Mouse (Mus musculus) layer of hippocampus, adult 11-12 months (tissue): ENCODE data around the gene Tirap.
A peak's percentile ranks its signal among the peaks of the same experiment; 100 is the strongest.

ENCODE experiments used
- DNase-seq: peaks from one replicate; pipeline ENCODE4 v3.0.0; 2022; ENCODE audit warnings: low spot score

The Tirap gene

DNA sequence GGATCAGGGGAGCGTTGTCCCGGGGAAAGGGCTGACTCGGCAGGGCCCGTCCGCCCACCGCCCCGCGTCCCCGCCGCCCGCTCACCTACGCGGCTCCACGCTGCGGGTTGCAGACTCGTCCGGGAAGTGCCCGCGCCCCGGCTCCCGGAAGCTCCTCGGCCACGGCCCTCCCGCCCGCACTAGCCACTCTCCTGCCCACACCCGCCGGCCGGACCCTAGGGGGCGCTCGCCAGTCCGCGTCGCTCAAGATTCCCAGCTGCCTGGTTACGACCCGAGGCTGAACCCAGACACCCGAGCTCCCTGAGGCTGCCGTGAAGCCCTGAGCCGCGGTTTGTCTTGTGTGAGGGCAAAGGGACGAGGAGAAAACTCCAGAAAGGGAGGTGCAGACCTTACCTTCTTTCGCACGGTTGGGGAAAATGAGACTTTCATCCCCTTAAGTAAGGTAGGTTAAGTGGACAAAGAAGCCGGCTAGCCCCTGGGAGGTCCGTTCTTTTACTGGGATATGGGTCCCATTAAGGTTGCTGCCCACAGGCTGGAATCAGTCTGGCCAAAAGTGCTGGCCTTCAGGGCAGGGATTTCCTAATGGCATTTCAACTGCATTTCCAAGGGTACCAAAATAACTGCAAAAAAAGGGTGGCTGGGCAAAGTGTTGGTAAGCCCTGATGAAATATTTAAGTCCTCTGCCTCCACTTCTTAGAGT, at the start of gene Tirap, which contains the start of gene Srpr:
Tirap (minus strand) TSS at position 520 of the 700 bp plus-strand sequence.
Srpr (plus strand) TSS at position 404 of the 700 bp plus-strand sequence.
- peak; percentile 83 for DNase-seq

DNA sequence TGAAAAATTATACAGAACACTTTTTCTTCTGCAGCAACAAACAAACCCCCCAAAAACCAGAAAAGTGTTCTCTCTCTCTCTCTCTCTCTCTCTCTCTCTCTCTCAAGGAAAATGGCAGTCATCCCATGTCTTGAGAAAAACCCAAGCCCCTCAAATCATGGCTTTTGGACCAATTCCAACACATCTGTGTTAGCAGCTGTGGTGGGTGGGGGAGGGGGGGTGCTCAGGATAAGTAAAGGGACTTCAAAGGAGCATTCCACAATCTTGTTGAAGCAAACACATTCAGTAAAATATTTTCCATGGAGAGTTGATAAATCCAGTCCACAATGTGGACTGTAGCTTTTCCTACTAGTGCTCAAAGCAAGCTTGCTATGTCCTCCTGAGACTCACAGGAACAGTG, 49.4 kb upstream of the Tirap start:
- DNase-seq = no peak

GRCm38 (mm10) chr9:35247405-35247804, 47.3 kb upstream of the Tirap start:
- no peak for DNase-seq

GRCm38 (mm10) chr9:35239734-35240133, 39.6 kb upstream of the Tirap start:
- no peak for DNase-seq

- DNase-seq = no peak
These were observed 39.0 kb upstream of the Tirap start for GRCm38 (mm10) chr9:35238915-35239571.

DNA sequence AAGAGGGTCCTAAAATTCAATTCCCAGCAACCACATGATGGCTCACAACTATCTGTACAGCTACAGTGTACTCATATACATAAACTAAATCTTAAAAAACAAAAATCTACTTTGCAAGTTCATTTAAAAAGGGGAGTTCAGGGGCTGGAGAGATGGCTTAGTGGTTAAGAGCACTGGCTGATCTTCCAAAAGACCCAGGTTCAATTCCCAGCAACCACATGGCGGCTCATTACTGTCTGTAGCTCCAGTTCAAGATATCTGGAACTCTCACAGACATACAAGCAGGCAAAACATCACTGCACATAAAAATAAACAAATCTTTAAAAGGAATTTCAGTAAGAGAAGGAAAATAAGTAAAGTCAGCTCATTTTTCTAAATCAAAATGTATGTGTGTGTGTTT, 38.3 kb upstream of the Tirap start:
- DNase-seq = no peak

DNA sequence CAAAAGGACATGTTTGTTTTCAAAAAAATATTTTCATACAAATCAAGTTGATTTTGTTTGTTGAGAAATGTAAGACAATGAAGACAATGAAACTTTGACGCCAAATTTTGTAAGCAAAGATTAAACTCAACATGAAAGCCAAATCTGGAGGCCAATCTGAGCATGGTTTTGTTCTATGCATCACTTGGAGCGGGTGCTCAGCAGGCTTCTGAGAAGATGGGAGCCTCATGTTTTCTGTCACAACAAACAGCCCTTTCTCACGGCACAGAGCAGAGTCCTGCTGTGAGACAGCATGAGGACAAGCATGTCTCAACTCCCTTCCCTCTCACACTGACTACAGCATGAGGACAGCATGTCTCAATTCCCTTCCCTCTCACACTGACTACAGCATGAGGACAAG, 35.9 kb upstream of the Tirap start:
- DNase-seq = no peak

DNA sequence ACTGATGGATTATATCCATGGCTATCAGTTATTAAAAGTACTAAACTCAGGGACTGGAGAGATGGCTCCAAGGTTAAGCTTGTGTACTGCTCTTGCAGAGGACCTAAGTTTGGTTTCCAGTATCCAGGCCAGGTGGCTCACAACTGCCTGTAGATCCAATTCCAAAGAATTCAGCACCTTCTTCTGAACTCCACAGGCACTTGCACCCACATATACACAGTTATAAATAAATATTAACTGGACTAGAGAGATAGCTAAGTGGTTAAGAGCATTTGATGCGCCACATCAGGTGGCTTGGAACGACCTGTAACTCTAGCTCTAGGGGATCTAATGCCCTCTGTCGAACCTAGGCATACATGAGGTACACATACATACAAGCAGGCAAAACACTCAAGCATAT, 28.6 kb upstream of the Tirap start:
- no peak for DNase-seq

DNA sequence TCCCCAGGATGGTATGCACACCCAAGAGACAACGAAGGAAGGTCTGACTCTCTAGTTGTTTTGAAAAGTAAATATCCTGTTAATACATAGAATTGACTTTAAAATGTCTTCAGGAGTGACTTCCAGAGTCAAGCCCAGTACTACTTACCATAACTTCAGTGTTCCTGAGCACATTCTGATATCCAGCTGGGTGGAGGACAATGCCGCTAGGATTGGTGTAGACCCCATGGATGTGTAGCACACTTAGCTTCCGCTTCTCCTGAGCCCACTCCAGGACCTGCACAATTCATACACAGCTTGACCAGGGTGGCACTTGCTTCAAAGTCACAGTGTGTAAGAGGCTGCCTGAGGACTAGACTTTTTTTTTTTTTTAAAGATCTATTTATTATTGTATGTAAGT, 23.4 kb upstream of the Tirap start:
- DNase-seq = no peak

DNA sequence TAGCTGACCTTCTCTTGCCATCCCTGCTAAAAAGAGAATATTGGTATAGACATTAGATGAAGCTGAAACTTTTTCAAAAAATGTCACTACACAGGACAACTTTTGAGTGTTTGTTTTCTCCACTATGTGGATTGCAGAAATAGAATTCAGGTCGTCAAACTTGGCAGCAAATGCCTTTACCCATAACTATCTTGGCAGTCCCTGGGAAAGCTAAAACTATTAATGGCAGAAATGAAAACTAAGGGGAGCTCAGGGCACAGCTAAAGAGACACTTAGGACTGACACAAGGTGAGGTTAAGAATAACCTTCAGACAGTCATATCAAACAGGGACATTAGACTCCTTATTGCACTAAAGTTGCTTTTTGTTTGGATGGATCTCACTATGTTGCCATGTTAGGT, 17.9 kb upstream of the Tirap start:
- no peak for DNase-seq

GRCm38 (mm10) chr9:35211573-35212511, 11.8 kb upstream of the Tirap start:
- DNase-seq = no peak

DNA sequence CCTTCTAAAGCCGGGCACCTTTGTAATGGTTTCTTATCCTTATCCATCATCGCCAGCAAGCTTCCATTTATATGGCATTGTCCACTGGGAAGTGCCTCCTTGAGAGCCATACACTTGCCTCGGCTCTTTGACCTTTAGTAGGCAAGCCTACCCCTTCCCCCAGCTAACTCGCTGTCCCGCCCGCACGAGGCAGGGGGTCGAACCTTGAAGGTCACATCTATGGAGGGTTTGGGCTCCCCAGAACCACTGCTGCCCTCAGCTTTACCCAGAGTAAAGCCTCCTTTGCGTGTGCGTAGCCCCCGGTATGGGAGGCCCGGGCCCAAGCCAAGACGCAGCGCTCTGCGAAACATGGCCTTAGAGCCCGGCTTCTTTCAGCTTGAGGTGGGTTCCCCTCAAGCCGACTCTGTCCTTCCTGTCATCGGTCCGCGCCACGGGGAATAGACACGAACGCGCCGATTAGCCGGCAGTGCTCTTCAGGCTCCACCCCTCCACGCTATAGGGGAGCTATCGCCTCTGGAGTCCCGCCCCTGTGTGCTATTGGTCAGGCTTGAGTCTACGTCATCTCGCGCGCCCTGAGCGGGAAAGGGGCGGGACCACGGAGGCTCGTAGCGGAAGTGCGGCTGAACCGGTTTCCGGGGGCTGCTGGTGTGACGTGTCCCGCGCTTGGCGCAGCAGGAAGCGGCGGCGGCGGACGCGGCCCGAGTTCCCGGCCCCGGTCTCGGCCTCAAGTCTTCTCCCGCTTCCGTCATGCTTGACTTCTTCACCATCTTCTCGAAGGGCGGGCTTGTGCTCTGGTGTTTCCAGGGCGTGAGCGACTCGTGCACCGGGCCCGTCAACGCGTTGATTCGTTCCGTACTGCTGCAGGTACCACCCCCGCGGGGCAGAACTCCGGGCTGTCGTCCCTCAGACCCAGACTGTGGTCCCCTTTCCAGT, 10.7 kb upstream of the Tirap start, which contains the start of gene Foxred1:
Foxred1 (minus strand) TSS at position 514 of the 933 bp plus-strand sequence.
- DNase-seq = peak; percentile 100

GRCm38 (mm10) chr9:35204421-35204820, 4.3 kb upstream of the Tirap start:
- DNase-seq = no peak

DNA sequence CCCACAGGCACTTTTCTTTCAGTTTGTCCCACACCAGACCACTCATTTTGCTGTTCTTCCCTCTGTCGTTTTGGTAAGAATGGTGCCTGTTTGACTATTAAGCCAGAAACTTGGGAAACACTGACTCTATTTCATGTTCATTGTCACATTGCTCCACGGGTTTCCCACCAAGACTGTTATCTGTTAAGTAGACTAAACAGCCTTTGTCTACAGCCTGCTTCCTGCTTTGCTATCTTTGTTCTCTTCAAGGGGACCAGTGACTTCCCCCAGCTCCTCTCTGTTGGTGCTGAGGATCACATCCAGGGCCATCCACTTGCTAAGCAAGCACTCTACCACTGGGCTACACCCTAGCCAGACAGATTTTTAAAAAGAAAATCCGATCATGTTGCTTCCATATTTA, 3.4 kb upstream of the Tirap start:
- no peak for DNase-seq

DNA sequence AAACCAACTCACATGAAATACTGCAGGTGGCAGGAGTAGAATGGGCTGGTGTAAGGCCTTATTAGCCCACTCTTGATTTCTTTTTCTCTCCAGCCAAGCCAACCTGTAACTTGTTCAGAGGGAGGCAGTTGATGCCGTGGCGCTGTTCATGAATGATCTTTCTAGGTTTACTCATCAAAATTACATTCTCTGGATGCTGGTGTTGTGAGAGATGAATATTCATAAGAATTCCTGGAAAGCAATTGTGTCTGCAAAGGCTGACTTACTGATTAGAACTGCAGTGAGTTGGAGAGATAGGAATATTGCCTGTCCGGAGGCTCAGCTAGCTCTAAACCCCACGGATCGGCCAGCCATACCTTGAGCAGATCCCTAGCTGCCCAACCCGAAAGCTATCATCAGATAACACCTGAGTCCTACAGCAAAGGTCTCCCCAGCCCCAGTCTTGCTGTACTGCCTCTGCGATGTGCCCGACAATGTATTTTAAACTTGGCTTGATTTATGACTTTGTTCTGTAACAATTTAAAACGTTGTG, 504 bp upstream of the Tirap start:
- DNase-seq = no peak

DNA sequence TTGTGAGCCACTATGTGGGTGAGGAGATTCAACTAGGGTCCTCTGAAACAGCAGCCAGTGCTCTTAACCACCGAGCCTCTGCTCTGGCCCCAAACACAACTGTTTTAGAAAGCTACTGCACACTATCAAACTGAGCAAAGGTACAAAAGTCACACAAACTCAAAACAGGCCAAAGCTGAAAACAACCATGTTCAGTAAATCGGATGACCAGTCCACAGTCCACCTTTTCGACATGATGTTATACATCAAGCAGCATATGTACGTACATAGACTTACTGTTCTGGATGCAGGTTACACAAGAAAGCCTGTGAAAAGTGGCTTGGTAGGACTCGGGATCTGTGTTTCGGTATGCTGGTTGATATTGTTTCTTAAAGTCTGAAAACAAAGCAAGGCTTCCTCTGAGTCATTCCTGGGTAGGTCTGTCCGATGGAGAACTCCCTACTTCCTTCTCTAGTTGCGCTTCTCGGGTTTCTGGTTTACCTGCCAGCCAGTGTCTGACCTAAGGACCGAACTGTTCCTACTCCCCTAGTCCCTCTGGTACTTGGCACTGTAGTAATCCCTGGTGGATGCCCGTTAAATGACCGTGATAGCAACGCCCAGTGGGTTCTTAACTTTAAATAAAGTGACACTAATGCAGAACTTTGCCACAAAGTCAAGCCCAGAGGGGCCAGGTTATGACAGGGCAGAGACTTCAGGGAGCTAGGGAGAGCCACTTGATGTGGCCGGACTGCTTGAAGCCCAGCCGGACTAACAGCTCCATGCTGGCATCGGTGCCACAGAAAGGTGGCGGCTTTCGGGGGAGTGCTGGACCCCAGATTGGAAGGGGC, 933 bp downstream of the Tirap start:
- no peak for DNase-seq

- no peak for DNase-seq
These were observed 1.7 kb downstream of the Tirap start for GRCm38 (mm10) chr9:35198351-35198750.

- DNase-seq = no peak
These were observed 2.5 kb downstream of the Tirap start for GRCm38 (mm10) chr9:35197625-35198024.

DNA sequence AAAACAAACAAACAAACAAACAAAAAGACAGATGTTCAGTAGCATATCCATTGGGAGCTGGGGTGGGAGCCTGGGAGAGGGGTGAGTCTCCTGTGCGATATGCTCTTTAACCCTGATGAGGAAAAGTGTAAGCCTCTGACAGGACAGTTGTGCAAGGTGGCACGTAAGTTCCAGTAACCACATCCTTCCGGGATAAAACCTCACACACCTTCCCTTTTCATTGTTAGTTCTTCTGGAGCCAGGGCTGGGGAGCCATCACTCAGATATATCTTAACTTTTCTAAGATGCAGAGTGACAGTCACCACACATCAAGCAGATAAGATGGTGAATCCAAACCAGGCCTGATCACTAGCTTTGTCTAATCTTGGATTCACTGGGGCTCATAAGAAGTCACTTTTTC, 6.0 kb downstream of the Tirap start:
- DNase-seq = no peak

DNA sequence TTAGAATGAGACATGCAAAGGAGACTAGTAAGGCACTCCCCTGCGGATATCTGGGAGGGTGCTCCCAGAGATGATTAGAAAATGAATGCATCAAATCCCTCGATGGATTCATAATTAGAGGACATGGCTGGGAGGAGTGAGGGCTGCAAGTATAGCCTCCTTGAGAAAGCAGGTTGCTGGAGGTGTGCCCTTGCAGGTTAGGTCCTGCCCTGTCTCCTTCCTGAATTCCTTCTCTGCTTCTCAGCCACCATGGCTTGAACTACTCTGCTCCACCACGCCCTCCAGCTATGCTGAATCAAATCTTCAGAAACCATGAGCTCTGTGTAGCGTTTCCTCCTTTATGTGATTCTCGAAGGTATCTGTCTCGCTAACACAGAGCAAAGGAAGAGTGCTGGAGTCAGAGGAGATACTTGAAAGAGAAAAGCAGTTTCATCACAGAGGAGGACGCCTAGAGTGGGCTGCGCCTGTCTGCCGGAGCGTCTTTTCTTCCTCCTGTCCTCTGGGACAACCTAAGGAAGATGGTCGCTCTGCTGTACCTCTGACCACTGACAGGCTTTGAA, 7.0 kb downstream of the Tirap start:
- no peak for DNase-seq
